Mouse (Mus musculus) CH12.LX (cell line): ENCODE results near the gene Dtx3. TPM values are rescaled to one million over a fixed set of nuclear protein-coding genes. Genes with fewer than 3 reads are reported as not detected.
A peak's percentile ranks its signal among the peaks of the same experiment; 100 is the strongest.

Experiments used
- DNase-seq: peaks from one replicate; pipeline ENCODE4 v3.0.0-alpha.2; 2013; ENCODE audit errors: extremely low read depth
- H3K27ac ChIP-seq: 2 replicates; pipeline ENCODE4 v1.5.1; 2012; ENCODE audit warnings: low read depth, mild to moderate bottlenecking, control low read depth, moderate library complexity; ENCODE audit not compliant: insufficient read depth
- H3K27me3 ChIP-seq: replicated peaks from 2 replicates; pipeline ENCODE3; 2012; ENCODE audit warnings: inconsistent platforms
- H3K36me3 ChIP-seq, 2 experiments: replicated peaks in 1 of 2; 2 replicates each; pipeline versions ENCODE3 to v1.6.1; 2012; ENCODE audit warnings: inconsistent platforms in 1 of 2, low read length in 1 of 2, mild to moderate bottlenecking in 1 of 2, mixed read lengths in 1 of 2, moderate library complexity in 1 of 2; ENCODE audit not compliant: control insufficient read depth in 1 of 2, insufficient read depth in 1 of 2
- H3K4me1 ChIP-seq, 2 experiments: 2 replicates each; pipeline ENCODE4 v1.6.1; 2012; ENCODE audit warnings: inconsistent platforms in 1 of 2, moderate library complexity in 1 of 2; ENCODE audit not compliant: insufficient read depth in 2 of 2, control insufficient read depth in 1 of 2
- H3K4me2 ChIP-seq: 2 replicates; pipeline ENCODE4 v1.6.1; 2012; ENCODE audit warnings: low read depth, mild to moderate bottlenecking, control low read depth; ENCODE audit not compliant: poor library complexity, insufficient read depth, severe bottlenecking
- H3K4me3 ChIP-seq, 3 experiments: fragments of 150-350 bp in 1 of 3; sonication (generic) in 1 of 3; replicated peaks in 1 of 3; 2 replicates each; pipeline versions ENCODE3 to v1.5.1; 2011 to 2012; ENCODE audit warnings: low read depth in 2 of 3, low read length in 2 of 3, mild to moderate bottlenecking in 2 of 3, moderate library complexity in 2 of 3, control low read depth in 1 of 3, improper control_type of control experiment in 1 of 3, inconsistent platforms in 1 of 3, mixed read lengths in 1 of 3; ENCODE audit not compliant: poor library complexity in 1 of 3
- H3K79me2 ChIP-seq: replicated peaks from 2 replicates; pipeline ENCODE4 v1.6.1; 2012; ENCODE audit warnings: mild to moderate bottlenecking, moderate library complexity; ENCODE audit not compliant: control insufficient read depth, poor library complexity, insufficient read depth, severe bottlenecking; ENCODE audit errors: extremely low read depth
- H3K9ac ChIP-seq: 2 replicates; pipeline ENCODE4 v1.6.1; 2012; ENCODE audit warnings: low read depth, mild to moderate bottlenecking, control low read depth, moderate library complexity; ENCODE audit not compliant: insufficient read depth
- H3K9me3 ChIP-seq: replicated peaks from 2 replicates; pipeline ENCODE3; 2012; ENCODE audit warnings: low read length, inconsistent platforms, mixed read lengths
- BHLHE40 ChIP-seq: IDR thresholded peaks from 2 replicates; pipeline ENCODE4 v1.6.1; 2011; ENCODE audit warnings: mild to moderate bottlenecking, low read depth, low read length, improper control_type of control experiment
- CTCF ChIP-seq, 2 experiments: IDR thresholded peaks in 1 of 2; conservative IDR thresholded peaks in 1 of 2; 2 replicates each; pipeline ENCODE4 v1.5.1; 2011 to 2012; ENCODE audit warnings: low read depth in 2 of 2, low read length in 2 of 2, improper control_type of control experiment in 1 of 2, inconsistent platforms in 1 of 2, mild to moderate bottlenecking in 1 of 2, moderate library complexity in 1 of 2
- EP300 ChIP-seq: IDR thresholded peaks from 2 replicates; pipeline ENCODE4 v1.6.1; 2011; ENCODE audit warnings: low read length, improper control_type of control experiment
- ETS1 ChIP-seq: conservative IDR thresholded peaks from 2 replicates; pipeline ENCODE4 v1.6.1; 2012; ENCODE audit warnings: low read depth, mild to moderate bottlenecking, inconsistent platforms, low read length, improper control_type of control experiment, moderate library complexity
- GABPA ChIP-seq: IDR thresholded peaks from 2 replicates; pipeline ENCODE4 v1.6.1; 2012; ENCODE audit warnings: low read depth, low read length, improper control_type of control experiment, inconsistent platforms; ENCODE audit not compliant: insufficient replicate concordance
- HCFC1 ChIP-seq: IDR thresholded peaks from 2 replicates; pipeline ENCODE4 v1.6.1; 2012; ENCODE audit warnings: low read depth, mild to moderate bottlenecking, inconsistent platforms, low read length, improper control_type of control experiment
- IRF4 ChIP-seq: IDR thresholded peaks from 2 replicates; pipeline ENCODE4 v1.6.1; 2014; ENCODE audit warnings: low read depth, mild to moderate bottlenecking, inconsistent platforms, low read length, improper control_type of control experiment
- JUN ChIP-seq: IDR thresholded peaks from 2 replicates; pipeline ENCODE4 v1.6.1; 2011; ENCODE audit warnings: low read depth, mild to moderate bottlenecking, low read length, improper control_type of control experiment, moderate library complexity; ENCODE audit not compliant: insufficient read depth
- MAFK ChIP-seq: IDR thresholded peaks from 2 replicates; pipeline ENCODE4 v1.6.1; 2011; ENCODE audit warnings: low read length, improper control_type of control experiment; ENCODE audit not compliant: insufficient replicate concordance
- MAX ChIP-seq: IDR thresholded peaks from 2 replicates; pipeline ENCODE4 v1.6.1; 2011; ENCODE audit warnings: low read length, improper control_type of control experiment
- MXI1 ChIP-seq: IDR thresholded peaks from 2 replicates; pipeline ENCODE4 v1.6.1; 2011; ENCODE audit warnings: mild to moderate bottlenecking, low read depth, low read length, improper control_type of control experiment
- MYC ChIP-seq: IDR thresholded peaks from 2 replicates; pipeline ENCODE4 v1.6.1; 2011; ENCODE audit warnings: low read depth, mild to moderate bottlenecking, improper control_type of control experiment, low read length
- NELFE ChIP-seq: IDR thresholded peaks from 2 replicates; pipeline ENCODE4 v1.6.1; 2011; ENCODE audit warnings: low read depth, low read length, improper control_type of control experiment
- PAX5 ChIP-seq: IDR thresholded peaks from 2 replicates; pipeline ENCODE4 v1.6.1; 2012; ENCODE audit warnings: low read length, inconsistent platforms, mixed read lengths
- RAD21 ChIP-seq: IDR thresholded peaks from 2 replicates; pipeline ENCODE4 v1.6.1; 2011; ENCODE audit warnings: low read depth, mild to moderate bottlenecking, low read length, improper control_type of control experiment, moderate library complexity
- SIN3A ChIP-seq: IDR thresholded peaks from 2 replicates; pipeline ENCODE4 v1.6.1; 2012; ENCODE audit warnings: low read length, improper control_type of control experiment, inconsistent platforms
- SMC3 ChIP-seq: IDR thresholded peaks from 2 replicates; pipeline ENCODE4 v1.6.1; 2011; ENCODE audit warnings: low read depth, low read length, improper control_type of control experiment
- UBTF ChIP-seq: IDR thresholded peaks from 2 replicates; pipeline ENCODE4 v1.6.1; 2012; ENCODE audit warnings: low read depth, mild to moderate bottlenecking, inconsistent platforms, low read length, improper control_type of control experiment, moderate library complexity
- USF2 ChIP-seq: conservative IDR thresholded peaks from 2 replicates; pipeline ENCODE4 v1.6.1; 2011; ENCODE audit warnings: low read depth, low read length, improper control_type of control experiment
- ZC3H11A ChIP-seq: IDR thresholded peaks from 2 replicates; pipeline ENCODE4 v1.6.1; 2012; ENCODE audit warnings: low read depth, mild to moderate bottlenecking, inconsistent platforms, low read length, improper control_type of control experiment
- ZMIZ1 ChIP-seq: IDR thresholded peaks from 2 replicates; pipeline ENCODE4 v1.6.1; 2012; ENCODE audit warnings: low read depth, mild to moderate bottlenecking, inconsistent platforms, low read length, improper control_type of control experiment
- dilution Hi-C: fragments of 300-500 bp; cut with MboI; formaldehyde crosslinking; loops from 2 replicates; pipeline ENCODE4 v1.14.3; 2020; ENCODE audit warnings: low sequenced_read_pairs; ENCODE audit not compliant: extremely low pct_unique_long_range_greater_than_20kb, extremely low pct_ligation_motif_present
- in situ Hi-C: fragments of 300-500 bp; cut with MboI; formaldehyde crosslinking; loops from 3 replicates; pipeline ENCODE4 v1.14.3; 2019; ENCODE audit warnings: low sequenced_read_pairs, low pct_ligation_motif_present, low pct_unique_long_range_greater_than_20kb, mixed read lengths
- polyA plus RNA-seq: library from polyadenylated mRNA; unstranded; fragments of >175 nt; gene quantifications from 2 replicates; pipeline ENCODE4 v1.2.1, GENCODE M21; 2012; ENCODE audit warnings: low read depth; ENCODE audit not compliant: insufficient read length
- total RNA-seq, 2 experiments: library from RNA; depleted of rRNA; stranded (reverse); fragments of 300-350 nt in 1 of 2; fragments of >200 nt in 1 of 2; gene quantifications; 2 replicates each; pipeline ENCODE4 v1.2.3; 2012 to 2014

Dtx3 gene
- total and polyA plus RNA-seq, 3 experiments = 18.9 to 51.2 (median 27.6) TPM

- no peak overlapping the region for H3K4me2 ChIP-seq
- H3K36me3 ChIP-seq = no peaks in the 10 kb centered on the region
- dilution Hi-C loops = no loop called here
- peak; percentile 19; the same call in 1 of the 2 replicates for TF ChIP-seq SMC3
- no peak for TF ChIP-seq NELFE
- peak in 1 of 2 experiments; percentile 41; a peak in 2 of 4 replicates for TF ChIP-seq CTCF (conservative IDR thresholded peaks at IDR 0.05 in 1 of 2, IDR thresholded peaks at IDR 0.05 in 1 of 2; ENCODE audit: low read depth in 2 of 2, low read length in 2 of 2)
- peak; percentile 81 for TF ChIP-seq MAFK
- no peak for TF ChIP-seq BHLHE40
- DNase-seq = no peak
- in situ Hi-C loops = no loop called here
- H3K9me3 ChIP-seq = peaks cover 3% of the 10 kb centered on the region
- H3K4me3 ChIP-seq = no peak overlapping the region
- peaks cover 22% of the 10 kb centered on the region for H3K27me3 ChIP-seq
- H3K27ac ChIP-seq = no peak overlapping the region
- H3K9ac ChIP-seq = no peak overlapping the region
- peaks cover 3 to 24% of the 10 kb centered on the region in 2 experiments for H3K4me1 ChIP-seq
- no peaks in the 10 kb centered on the region for H3K79me2 ChIP-seq
Measured at GRCm38 (mm10) chr10:127226318-127226895, 30.9 kb upstream of the Dtx3 start.

- no peak overlapping the region for H3K4me2 ChIP-seq
- in situ Hi-C loops = no loop called here
- TF ChIP-seq ZMIZ1 (no peak), GABPA (no peak), EP300 (no peak), ETS1 (no peak), PAX5 (no peak), JUN (no peak), HCFC1 (no peak)
- H3K9ac ChIP-seq = no peak overlapping the region
- no peak overlapping the region for H3K27ac ChIP-seq
- H3K36me3 ChIP-seq = no peaks in the 10 kb centered on the region
- no peaks in the 10 kb centered on the region for H3K79me2 ChIP-seq
- H3K4me1 ChIP-seq = peaks cover 3 to 17% of the 10 kb centered on the region in 2 experiments
- DNase-seq = no peak
- peaks cover 15% of the 10 kb centered on the region for H3K27me3 ChIP-seq
- H3K4me3 ChIP-seq = no peak overlapping the region
- dilution Hi-C loops = no loop called here
- peaks cover 3% of the 10 kb centered on the region for H3K9me3 ChIP-seq
Measured at GRCm38 (mm10) chr10:127225732-127226131, 30.2 kb upstream of the Dtx3 start.

GRCm38 (mm10) chr10:127225213-127225612 is 29.7 kb upstream of the Dtx3 start:
- in situ Hi-C loops (no loop called here), dilution Hi-C loops (no loop called here)
- peaks cover 10% of the 10 kb centered on the region for H3K27me3 ChIP-seq

More at GRCm38 (mm10) chr10:127225213-127225612, 29.7 kb upstream of the Dtx3 start:
- Histone ChIP-seq H3K9me3 (peaks cover 6% of the 10 kb centered on the region), H3K4me3 (no peak overlapping the region), H3K9ac (no peak overlapping the region), H3K79me2 (no peaks in the 10 kb centered on the region), H3K27ac (no peak overlapping the region), H3K4me2 (no peak overlapping the region), H3K36me3 (no peaks in the 10 kb centered on the region), H3K4me1 (peaks cover 3 to 16% of the 10 kb centered on the region in 2 experiments)
- TF ChIP-seq GABPA (no peak), ETS1 (no peak), MAFK (no peak), NELFE (no peak), USF2 (no peak), IRF4 (no peak), EP300 (no peak), JUN (no peak), MAX (no peak), SIN3A (no peak), MYC (no peak), MXI1 (no peak), UBTF (no peak), HCFC1 (no peak), ZMIZ1 (no peak), BHLHE40 (no peak), CTCF (conservative IDR thresholded peaks at IDR 0.05 in 1 of 2, IDR thresholded peaks at IDR 0.05 in 1 of 2; ENCODE audit: low read depth in 2 of 2, low read length in 2 of 2) (no peak), ZC3H11A (no peak), RAD21 (no peak)
- no peak for DNase-seq
